ENCODE assay signal across 8 mouse cellular contexts in genomic region chr5:121660059-121660896, GRCm38 (mm10). TPM values are rescaled to one million over a fixed set of nuclear protein-coding genes. Genes with fewer than 3 reads are reported as not detected.
DNase-seq lines count a peak whose midpoint lies in the region; ATAC-seq lines count a peak whose summit lies in the region.

Gene Acad10 (minus strand): TSS chr5:121660514.
Gene Brap (plus strand): TSS chr5:121660563.

- peaks cover 38% of the 10 kb centered on the region for H3K36me3 ChIP-seq in megakaryocyte, embryonic 14.5 days (replicated peaks; ENCODE audit: low read length)

- peak; percentile 95 for DNase-seq in ZHBTc4 (ENCODE audit: low read depth, low spot score)
- peak; percentile 91 to 92 for DNase-seq in gastrocnemius, adult 8-10 months (ENCODE audit: low spot score in 2 of 2)
- DNase-seq in hindlimb bud, embryonic 11.5 days (ENCODE audit: extremely low spot score, low read depth, low spot score) = peak; percentile 81
- DNase-seq in left cerebral cortex, adult 8-10 months (ENCODE audit: low spot score in 2 of 2) = peak; percentile 90 to 93
- peak; percentile 94 to 95 for DNase-seq in right cerebral cortex, postnatal 10 days (ENCODE audit: low spot score in 2 of 2)
- peak; percentile 95 for DNase-seq in urinary bladder, postnatal 25 days (ENCODE audit: low spot score)

- peak; percentile 86 for ATAC-seq in common myeloid progenitor, adult 5-6 weeks (replicated peaks; ENCODE audit: low read depth, poor library complexity, severe bottlenecking)

- H3K4me3 ChIP-seq in megakaryocyte, embryonic 14.5 days (replicated peaks) = peak within 1 kb of the TSS; percentile 98

- H3K9me3 ChIP-seq in megakaryocyte, embryonic 14.5 days = no peaks in the 10 kb centered on the region

- no peaks in the 10 kb centered on the region for H3K27me3 ChIP-seq in megakaryocyte, embryonic 14.5 days (replicated peaks)

- H3K4me1 ChIP-seq in megakaryocyte, embryonic 14.5 days = peaks cover 49% of the 10 kb centered on the region

RNA-seq across cellular contexts. Expression of gene Acad10, which starts in this region (rescaled TPM):
- 2.6 and 8.5 TPM in 2 replicates for total RNA-seq in common myeloid progenitor, adult 5-6 weeks (2017)
- 10 to 100 TPM; 12.7 to 14.7 (median 13.5) TPM for total RNA-seq in gastrocnemius, adult 8-10 months (2022)
- 1 to 10 TPM; 3.9 to 5.6 (median 4.6) TPM for total RNA-seq in left cerebral cortex, adult 8-10 months (2022)
- polyA plus RNA-seq in megakaryocyte, embryonic 14.5 days (2012; ENCODE audit: insufficient read depth, low replicate concordance) = 3.4 TPM in 1 of 2 replicates, not detected in the other

RNA-seq across cellular contexts. Expression of gene Brap, which starts in this region (rescaled TPM):
- total RNA-seq in common myeloid progenitor, adult 5-6 weeks (2017) = 68.5 and 71.9 TPM in 2 replicates
- total RNA-seq in gastrocnemius, adult 8-10 months (2022) = 10 to 100 TPM; 32.5 to 36.5 (median 34.7) TPM
- 10 to 100 TPM; 58.0 to 65.2 (median 60.9) TPM for total RNA-seq in left cerebral cortex, adult 8-10 months (2022)
- polyA plus RNA-seq in megakaryocyte, embryonic 14.5 days (2012; ENCODE audit: insufficient read depth, low replicate concordance) = 9.6 and 10.7 TPM in 2 replicates

Comparison
In these comparisons a context has a peak if more than half of its experiments do, and no peak if none do; other contexts are left out.
1. Peak in every context shown above with its lines: DNase-seq, ATAC-seq and H3K4me3 ChIP-seq.